Mouse (Mus musculus) liver, embryonic 14.5 days (tissue): ENCODE data around the gene Dmrta1.

Experiments
- CTCF ChIP-seq: IDR thresholded peaks from 2 replicates; pipeline ENCODE4 v1.5.1; 2016; ENCODE audit warnings: antibody characterized with exemption, low read depth, control low read depth
- EP300 ChIP-seq: IDR thresholded peaks from 2 replicates; pipeline ENCODE4 v1.6.1; 2016; ENCODE audit warnings: antibody characterized with exemption, low read depth

- no peak for TF ChIP-seq CTCF
- no peak for TF ChIP-seq EP300
Measured at GRCm38 (mm10) chr4:89651779-89652178, 27.5 kb upstream of the Dmrta1 start.
